Comparison of ENCODE assay signal across 28 mouse cellular contexts in genomic region chr1:130832230-130833149, GRCm38 (mm10). TPM values are rescaled to one million over a fixed set of nuclear protein-coding genes. Genes with fewer than 3 reads are reported as not detected.
DNase-seq lines count a peak whose midpoint lies in the region; ATAC-seq and TF ChIP-seq lines count a peak whose summit lies in the region.
"Had no signal": no experiment of that assay in that cellular context is flagged by ENCODE, and none has a peak within 500 bp of the region (broad histone marks: within the 10 kb centered on the region; RNA-seq: fewer than 3 reads in every experiment).

No protein-coding gene starts in this region.

- peaks cover 0 to 2% of the 10 kb centered on the region in 2 experiments; a peak in 2 of 4 replicates for H3K27me3 ChIP-seq in MEL (ENCODE audit: control insufficient read depth in 1 of 2, insufficient read depth in 2 of 2, low read length in 2 of 2)
- H3K27me3 ChIP-seq in kidney, embryonic 15.5 days: no peaks in the 10 kb centered on the region
- no peaks in the 10 kb centered on the region for H3K27me3 ChIP-seq in hindbrain, embryonic 14.5 days (ENCODE audit: control insufficient read depth, insufficient read depth, low read length)
- H3K27me3 ChIP-seq: embryonic facial prominence, embryonic 15.5 days; forebrain, embryonic 15.5 days; hindbrain, embryonic 15.5 days; limb, embryonic 15.5 days; midbrain, embryonic 15.5 days; neural tube, embryonic 15.5 days had no signal

- H3K9me3 ChIP-seq in MEL (replicated peaks; ENCODE audit: insufficient read depth, low read length): no peaks in the 10 kb centered on the region
- H3K9me3 ChIP-seq in kidney, embryonic 15.5 days (replicated peaks): no peaks in the 10 kb centered on the region
- no peaks in the 10 kb centered on the region for H3K9me3 ChIP-seq in hindbrain, embryonic 14.5 days (ENCODE audit: control insufficient read depth, low read length)
- H3K9me3 ChIP-seq: embryonic facial prominence, embryonic 15.5 days; forebrain, embryonic 15.5 days; hindbrain, embryonic 15.5 days; limb, embryonic 15.5 days; midbrain, embryonic 15.5 days; neural tube, embryonic 15.5 days had no signal

- no peaks in the 10 kb centered on the region for H3K79me2 ChIP-seq in MEL (ENCODE audit: control insufficient read depth, insufficient read depth, low read length, poor library complexity)

- ATAC-seq in kidney, embryonic 15.5 days (replicated peaks; ENCODE audit: low FRiP score): peak; percentile 50
- ATAC-seq in hindbrain, embryonic 14.5 days (ENCODE audit: low FRiP score): no peak
- ATAC-seq: forebrain, embryonic 15.5 days; lung, postnatal 0 days; midbrain, embryonic 15.5 days had no signal

- no peak for DNase-seq in MEL (ENCODE audit: low read depth, low spot score)
- peak; percentile 87 for DNase-seq in kidney, adult 11 months
- peak; percentile 68 to 88 for DNase-seq in kidney, postnatal 36 days
- no peak for DNase-seq in urinary bladder, postnatal 4 days (ENCODE audit: low spot score in 2 of 2)
- DNase-seq in heart, postnatal 10 days: no peak
- no peak for DNase-seq in hindbrain, embryonic 14.5 days (ENCODE audit: low spot score)
- no peak for DNase-seq in cerebellum, postnatal 14 days
- DNase-seq: adrenal gland, postnatal 36 days; cerebellum, adult 9-10 months; gastrocnemius, postnatal 25 days; heart, adult 18-20 months; heart, postnatal 36 days; left cerebral cortex, postnatal 4 days; thymus, postnatal 36 days had no signal

- TF ChIP-seq EP300 in MEL (IDR thresholded peaks at IDR 0.05; ENCODE audit: low read depth in 1 of 2, low read length in 2 of 2): no peak

- no peak overlapping the region for H3K27ac ChIP-seq in MEL (ENCODE audit: control insufficient read depth, low read depth, low read length)
- peak overlapping the region; percentile 43; the same call in 1 of the 2 replicates for H3K27ac ChIP-seq in kidney, embryonic 15.5 days
- no peak overlapping the region for H3K27ac ChIP-seq in hindbrain, embryonic 14.5 days
- H3K27ac ChIP-seq: embryonic facial prominence, embryonic 15.5 days; forebrain, embryonic 15.5 days; hindbrain, embryonic 15.5 days; limb, embryonic 15.5 days; macrophage; midbrain, embryonic 15.5 days; neural tube, embryonic 15.5 days had no signal

- no peak for TF ChIP-seq RAD21 in MEL (IDR thresholded peaks at IDR 0.05; ENCODE audit: low read depth, low read length)

- no peak for TF ChIP-seq CTCF in MEL (IDR thresholded peaks at IDR 0.05 in 2 of 3, conservative IDR thresholded peaks at IDR 0.05 in 1 of 3; ENCODE audit: control insufficient read depth in 1 of 3, insufficient read depth in 1 of 3, low read depth in 2 of 3, low read length in 3 of 3, poor library complexity in 1 of 3, severe bottlenecking in 1 of 3)

- intact Hi-C loops in heart, postnatal 10 days (cut with DNase I): no loop called here

- no peak overlapping the region for H3K4me2 ChIP-seq in kidney, embryonic 15.5 days
- H3K4me2 ChIP-seq in hindbrain, embryonic 14.5 days (replicated peaks): no peak overlapping the region
- H3K4me2 ChIP-seq: embryonic facial prominence, embryonic 15.5 days; forebrain, embryonic 15.5 days; hindbrain, embryonic 15.5 days; limb, embryonic 15.5 days; midbrain, embryonic 15.5 days; neural tube, embryonic 15.5 days had no signal

- peaks cover 4 to 23% of the 10 kb centered on the region in 2 experiments; a peak in 3 of 4 replicates for H3K4me1 ChIP-seq in MEL (ENCODE audit: control insufficient read depth in 1 of 2, insufficient read depth in 2 of 2, low read length in 2 of 2)
- H3K4me1 ChIP-seq in kidney, embryonic 15.5 days: peaks cover 16% of the 10 kb centered on the region
- H3K4me1 ChIP-seq in hindbrain, embryonic 14.5 days (replicated peaks; ENCODE audit: control insufficient read depth, insufficient read depth, low read length): no peaks in the 10 kb centered on the region
- H3K4me1 ChIP-seq: embryonic facial prominence, embryonic 15.5 days; forebrain, embryonic 15.5 days; hindbrain, embryonic 15.5 days; limb, embryonic 15.5 days; midbrain, embryonic 15.5 days; neural tube, embryonic 15.5 days had no signal

- WGBS in kidney, embryonic 15.5 days: 55% methylated on average over 5 of the region's 5 CpGs
- 82% methylated on average over 5 of the region's 5 CpGs for WGBS in hindbrain, embryonic 14.5 days

- no peak overlapping the region for H3K9ac ChIP-seq in MEL (ENCODE audit: control insufficient read depth, low read depth, low read length, poor library complexity, severe bottlenecking)
- H3K9ac ChIP-seq in kidney, embryonic 15.5 days: no peak overlapping the region
- no peak overlapping the region for H3K9ac ChIP-seq in hindbrain, embryonic 14.5 days
- H3K9ac ChIP-seq: embryonic facial prominence, embryonic 15.5 days; forebrain, embryonic 15.5 days; hindbrain, embryonic 15.5 days; limb, embryonic 15.5 days; midbrain, embryonic 15.5 days; neural tube, embryonic 15.5 days had no signal

- no peak for TF ChIP-seq POLR2A in MEL (IDR thresholded peaks at IDR 0.05; ENCODE audit: control insufficient read depth in 1 of 2, insufficient read depth in 1 of 2, low read depth in 1 of 2, low read length in 2 of 2, poor library complexity in 1 of 2)

- no peak overlapping the region for H3K4me3 ChIP-seq in MEL (ENCODE audit: control insufficient read depth in 1 of 2, insufficient read depth in 1 of 2, low read depth in 2 of 2, low read length in 2 of 2)
- no peak overlapping the region for H3K4me3 ChIP-seq in kidney, embryonic 15.5 days (replicated peaks)
- no peak overlapping the region for H3K4me3 ChIP-seq in hindbrain, embryonic 14.5 days (replicated peaks; ENCODE audit: low read length)
- H3K4me3 ChIP-seq: embryonic facial prominence, embryonic 15.5 days; forebrain, embryonic 15.5 days; hindbrain, embryonic 15.5 days; limb, embryonic 15.5 days; midbrain, embryonic 15.5 days; neural tube, embryonic 15.5 days had no signal

- peaks cover 0 to 16% of the 10 kb centered on the region in 2 experiments; a peak in 2 of 4 replicates for H3K36me3 ChIP-seq in MEL (ENCODE audit: control insufficient read depth in 1 of 2, insufficient read depth in 2 of 2, low read length in 2 of 2)
- H3K36me3 ChIP-seq in kidney, embryonic 15.5 days: no peaks in the 10 kb centered on the region
- no peaks in the 10 kb centered on the region for H3K36me3 ChIP-seq in hindbrain, embryonic 14.5 days (replicated peaks; ENCODE audit: control insufficient read depth, insufficient read depth)
- H3K36me3 ChIP-seq: embryonic facial prominence, embryonic 15.5 days; forebrain, embryonic 15.5 days; hindbrain, embryonic 15.5 days; limb, embryonic 15.5 days; midbrain, embryonic 15.5 days; neural tube, embryonic 15.5 days had no signal

TF ChIP-seq in MEL, 35 proteins besides CTCF, POLR2A, EP300 and RAD21:
- TF ChIP-seq ZKSCAN1 (IDR thresholded peaks at IDR 0.05; ENCODE audit: low read depth, low read length) (no peak), USF1 (IDR thresholded peaks at IDR 0.05; ENCODE audit: low read depth, low read length) (no peak), ZC3H11A (IDR thresholded peaks at IDR 0.05; ENCODE audit: low read depth, low read length) (no peak), GATA1 (IDR thresholded peaks at IDR 0.05; ENCODE audit: low read depth, low read length) (0 out of 2 replicates have a peak, but pooled peaks have one; percentile 16)
TF ChIP-seq in MEL: peak in this region for 1.

RNA-seq across cellular contexts. Expression of gene Pigr, which starts 6.0 kb away (rescaled TPM):
- total RNA-seq in MEL (2012; rRNA removed): not detected in 2 replicates
- not detected for polyA plus RNA-seq in MEL (2012; ENCODE audit: insufficient read depth in 1 of 2, insufficient read length in 2 of 2, low read depth in 1 of 2, low replicate concordance in 2 of 2, missing spikeins in 1 of 2)
- polyA plus RNA-seq in kidney, embryonic 15.5 days (2015; fragmentation: Nextera tagmentation; extraction: Ambion mirVana): 0.05 TPM in 1 of 2 replicates, not detected in the other
- total RNA-seq in heart, postnatal 10 days (2021): not detected
- not detected in 2 replicates for polyA plus RNA-seq in hindbrain, embryonic 14.5 days (2014; fragmentation: Nextera tagmentation; extraction: Ambion mirVana)
- total RNA-seq: common myeloid progenitor, adult 5-6 weeks; gastrocnemius, postnatal 25 days; heart, postnatal 36 days; layer of hippocampus, postnatal 14 days; left cerebral cortex, postnatal 4 days had no signal
- polyA plus RNA-seq: forebrain, embryonic 15.5 days; hindbrain, embryonic 15.5 days; macrophage; midbrain, embryonic 15.5 days; neural tube, embryonic 15.5 days had no signal

RNA-seq across cellular contexts. Expression of gene Fcamr, which starts 31.8 kb away (rescaled TPM):
- not detected in 2 replicates for total RNA-seq in MEL (2012; rRNA removed)
- not detected for polyA plus RNA-seq in MEL (2012; ENCODE audit: insufficient read depth in 1 of 2, insufficient read length in 2 of 2, low read depth in 1 of 2, low replicate concordance in 2 of 2, missing spikeins in 1 of 2)
- not detected in 2 replicates for polyA plus RNA-seq in kidney, embryonic 15.5 days (2015; fragmentation: Nextera tagmentation; extraction: Ambion mirVana)
- total RNA-seq in heart, postnatal 10 days (2021): under 1 TPM; 0.19 to 0.20 TPM
- polyA plus RNA-seq in hindbrain, embryonic 14.5 days (2014; fragmentation: Nextera tagmentation; extraction: Ambion mirVana): not detected in 2 replicates
- total RNA-seq: adrenal gland, postnatal 36 days; common myeloid progenitor, adult 5-6 weeks; gastrocnemius, postnatal 25 days; layer of hippocampus, postnatal 14 days; left cerebral cortex, adult 8-10 months; left cerebral cortex, postnatal 4 days had no signal
- polyA plus RNA-seq: forebrain, embryonic 15.5 days; hindbrain, embryonic 15.5 days; liver, embryonic 16.5 days; macrophage; midbrain, embryonic 15.5 days; neural tube, embryonic 15.5 days had no signal

RNA-seq across cellular contexts. Expression of gene Fcmr, which starts 33.0 kb away (rescaled TPM):
- total RNA-seq in MEL (2012; rRNA removed): not detected in 2 replicates
- polyA plus RNA-seq in MEL (2012; ENCODE audit: insufficient read depth in 1 of 2, insufficient read length in 2 of 2, low read depth in 1 of 2, low replicate concordance in 2 of 2, missing spikeins in 1 of 2): not detected
- 0.47 TPM in 1 of 2 replicates, not detected in the other for polyA plus RNA-seq in kidney, embryonic 15.5 days (2015; fragmentation: Nextera tagmentation; extraction: Ambion mirVana)
- total RNA-seq in heart, postnatal 10 days (2021): under 1 TPM; 0.47 to 0.86 TPM
- 0.44 and 1.2 TPM in 2 replicates for polyA plus RNA-seq in hindbrain, embryonic 14.5 days (2014; fragmentation: Nextera tagmentation; extraction: Ambion mirVana)
- total RNA-seq: adrenal gland, postnatal 36 days; common myeloid progenitor, adult 5-6 weeks; gastrocnemius, postnatal 25 days had no signal
- polyA plus RNA-seq: embryonic facial prominence, embryonic 15.5 days; forebrain, embryonic 15.5 days; liver, embryonic 16.5 days had no signal

RNA-seq across cellular contexts. Expression of gene Il24, which starts 54.8 kb away (rescaled TPM):
- total RNA-seq in MEL (2012; rRNA removed): not detected in 2 replicates
- polyA plus RNA-seq in MEL (2012; ENCODE audit: insufficient read depth in 1 of 2, insufficient read length in 2 of 2, low read depth in 1 of 2, low replicate concordance in 2 of 2, missing spikeins in 1 of 2): not detected
- 0.13 TPM in 1 of 2 replicates, not detected in the other for polyA plus RNA-seq in kidney, embryonic 15.5 days (2015; fragmentation: Nextera tagmentation; extraction: Ambion mirVana)
- total RNA-seq in heart, postnatal 10 days (2021): not detected
- polyA plus RNA-seq in hindbrain, embryonic 14.5 days (2014; fragmentation: Nextera tagmentation; extraction: Ambion mirVana): not detected in 2 replicates
- total RNA-seq: adrenal gland, postnatal 36 days; common myeloid progenitor, adult 5-6 weeks; gastrocnemius, postnatal 25 days; heart, adult 18-20 months; heart, postnatal 36 days; layer of hippocampus, postnatal 14 days; left cerebral cortex, adult 8-10 months; left cerebral cortex, postnatal 4 days had no signal
- polyA plus RNA-seq: embryonic facial prominence, embryonic 15.5 days; forebrain, embryonic 15.5 days; heart, embryonic 14.5 days; hindbrain, embryonic 15.5 days; limb, embryonic 15.5 days; liver, embryonic 16.5 days; lung, postnatal 0 days; macrophage; midbrain, embryonic 15.5 days; neural tube, embryonic 15.5 days had no signal

Comparison
In these comparisons a context has a peak if more than half of its experiments do, and no peak if none do; other contexts are left out.
1. DNase-seq: peak in kidney, adult 11 months (single experiment) and kidney, postnatal 36 days (2 of 2); none in MEL (single experiment), urinary bladder, postnatal 4 days (0 of 2), heart, postnatal 10 days (0 of 2), hindbrain, embryonic 14.5 days (single experiment) and cerebellum, postnatal 14 days (0 of 2).